Mouse (Mus musculus) embryonic facial prominence, embryonic 11.5 days (tissue): ENCODE results near the gene Parp3. TPM values are rescaled to one million over a fixed set of nuclear protein-coding genes. Genes with fewer than 3 reads are reported as not detected.
A peak's percentile ranks its signal among the peaks of the same experiment; 100 is the strongest.

Source experiments
- ATAC-seq: fragments of 200-750 bp; cut with Nextera tagmentation; replicated peaks from 2 replicates; pipeline ENCODE4 v1.8.0; 2017; ENCODE audit warnings: low read depth; ENCODE audit not compliant: insufficient number of reproducible peaks, low FRiP score, low TSS enrichment
- DNase-seq: peaks from one replicate; pipeline ENCODE4 v3.0.0-alpha.2; 2015; ENCODE audit warnings: low spot score
- H3K27ac ChIP-seq: fragments of 300-500 bp; sonication (generic); replicated peaks from 2 replicates; pipeline ENCODE4 v1.5.1; 2014; ENCODE audit warnings: mild to moderate bottlenecking, low read depth, low read length, control low read depth
- H3K27me3 ChIP-seq: fragments of 300-500 bp; sonication (generic); 2 replicates; pipeline ENCODE4 v1.6.1; 2014; ENCODE audit warnings: mild to moderate bottlenecking, low read length, moderate library complexity, mixed read lengths; ENCODE audit not compliant: control insufficient read depth, insufficient read depth
- H3K36me3 ChIP-seq: fragments of 300-500 bp; sonication (generic); replicated peaks from 2 replicates; pipeline ENCODE4 v1.6.1; 2014; ENCODE audit warnings: low read depth, mild to moderate bottlenecking, low read length, moderate library complexity, mixed read lengths; ENCODE audit not compliant: control insufficient read depth, insufficient read depth
- H3K4me1 ChIP-seq: fragments of 300-500 bp; sonication (generic); 2 replicates; pipeline ENCODE4 v1.6.1; 2014; ENCODE audit warnings: low read length, mixed read lengths; ENCODE audit not compliant: control insufficient read depth, insufficient read depth
- H3K4me2 ChIP-seq: fragments of 300-500 bp; sonication (generic); 2 replicates; pipeline ENCODE4 v1.6.1; 2014; ENCODE audit warnings: low read depth, mild to moderate bottlenecking, control low read depth, low read length, moderate library complexity
- H3K4me3 ChIP-seq: fragments of 300-500 bp; sonication (generic); 2 replicates; pipeline ENCODE4 v1.5.1; 2014; ENCODE audit warnings: low read depth, low read length, control low read depth
- H3K9ac ChIP-seq: fragments of 300-500 bp; sonication (generic); replicated peaks from 2 replicates; pipeline ENCODE4 v1.6.1; 2014; ENCODE audit warnings: mild to moderate bottlenecking, control low read depth, low read length
- H3K9me3 ChIP-seq: fragments of 300-500 bp; sonication (generic); replicated peaks from 2 replicates; pipeline ENCODE4 v1.6.1; 2016; ENCODE audit warnings: mild to moderate bottlenecking, low read length, inconsistent platforms, mixed read lengths; ENCODE audit not compliant: control insufficient read depth
- WGBS: fragments of 180-500 bp; shearing (Covaris S2); extraction: QIAGEN DNeasy Blood & Tissue Kit; methylation state at CpG from one replicate; pipeline ENCODE4 v1.1.7; 2014; 5-methylcytosine and 5-hydroxymethylcytosine counted together
- polyA plus RNA-seq: library from polyadenylated mRNA; unstranded; fragments of >200 nt; fragmentation: Nextera tagmentation; extraction: Ambion mirVana; gene quantifications from 2 replicates; pipeline ENCODE4 v1.2.1, GENCODE M21; 2014

Parp3 gene
- polyA plus RNA-seq, 1 experiment from 2014 or later: 1.9 TPM

GRCm38 (mm10) chr9:106466721-106467120, 10.0 kb downstream of the Parp3 start:
- 95% methylated on average over 6 of the region's 6 CpGs for WGBS
- peaks cover 8% of the 10 kb centered on the region for H3K36me3 ChIP-seq
- peaks cover 7% of the 10 kb centered on the region; the same call in 1 of the 2 replicates for H3K4me1 ChIP-seq

GRCm38 (mm10) chr9:106465571-106466200, 11.1 kb downstream of the Parp3 start, which contains the start of gene Gpr62:
Gene Gpr62, minus strand, starts transcription at chr9:106465938.
- Histone ChIP-seq H3K36me3 (peaks cover 8% of the 10 kb centered on the region), H3K9ac (peak within 1 kb of the TSS; percentile 82), H3K4me3 (peak within 1 kb of the TSS; percentile 49), H3K9me3 (no peaks in the 10 kb centered on the region), H3K27me3 (no peaks in the 10 kb centered on the region), H3K4me2 (peak within 1 kb of the TSS; percentile 85), H3K27ac (peak within 1 kb of the TSS; percentile 2; the same call in 1 of the 2 replicates), H3K4me1 (peaks cover 7% of the 10 kb centered on the region; the same call in 1 of the 2 replicates)
- no peak; the same call in 1 of the 2 replicates for ATAC-seq
- DNase-seq: no peak
- 34% methylated on average over 26 of the region's 26 CpGs for WGBS

More at GRCm38 (mm10) chr9:106466721-106467120, 10.0 kb downstream of the Parp3 start:
- H3K4me3 ChIP-seq: no peak overlapping the region
- ATAC-seq (no peak), DNase-seq (no peak)
- no peaks in the 10 kb centered on the region for H3K9me3 ChIP-seq
- H3K4me2 ChIP-seq: no peak overlapping the region
- H3K9ac ChIP-seq: no peak overlapping the region
- H3K27ac ChIP-seq: no peak overlapping the region
- no peaks in the 10 kb centered on the region for H3K27me3 ChIP-seq

DNA sequence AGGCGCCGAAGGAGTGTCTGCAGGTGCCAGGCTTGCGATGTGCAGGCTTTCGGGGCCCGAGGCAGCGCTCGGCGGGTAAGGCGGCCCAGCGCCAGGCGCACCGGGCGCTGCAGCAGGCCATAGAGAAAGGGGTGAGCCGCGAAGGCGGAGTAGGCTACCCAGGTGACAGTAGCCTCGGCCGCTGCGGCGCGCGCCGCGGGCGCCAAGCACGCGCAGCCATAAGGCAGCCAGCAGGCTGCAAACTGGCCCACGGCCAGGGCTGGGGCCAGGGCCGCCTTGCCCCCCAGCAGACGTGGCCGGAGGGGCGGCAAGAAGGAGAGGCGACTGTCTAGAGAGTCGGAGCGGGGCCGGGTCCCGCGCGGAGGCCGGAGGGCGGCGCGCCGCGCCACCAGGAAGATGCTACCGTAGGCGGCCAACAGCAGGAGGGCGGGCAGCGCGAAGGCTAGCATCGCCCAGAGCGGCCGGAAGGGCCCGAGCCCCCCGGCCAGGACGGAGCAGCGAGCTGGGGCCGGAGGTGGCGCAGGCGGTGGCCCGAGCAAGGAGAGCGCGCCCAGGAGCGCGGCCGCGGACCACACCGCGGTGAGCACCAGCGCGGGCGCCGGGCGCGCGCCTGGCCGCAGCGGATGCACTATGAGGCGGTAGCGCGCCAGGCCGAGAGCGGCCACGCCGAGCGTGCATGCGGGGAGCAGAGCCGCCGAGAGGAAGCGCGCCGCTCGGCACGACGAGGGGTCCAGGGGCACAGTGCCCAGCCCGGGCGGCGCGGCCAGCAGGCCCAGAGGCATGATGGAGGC, 11.8 kb downstream of the Parp3 start:
- Histone ChIP-seq H3K36me3 (peaks cover 11% of the 10 kb centered on the region), H3K4me2 (peak overlapping the region; percentile 85), H3K27me3 (no peaks in the 10 kb centered on the region), H3K4me3 (peak overlapping the region; percentile 49), H3K4me1 (peaks cover 7% of the 10 kb centered on the region), H3K9me3 (no peaks in the 10 kb centered on the region), H3K27ac (peak overlapping the region; percentile 2; the same call in 1 of the 2 replicates), H3K9ac (peak overlapping the region; percentile 82)
- 2% methylated on average over 98 of the region's 99 CpGs for WGBS
- ATAC-seq: peak; percentile 53
- peak; percentile 79 for DNase-seq

GRCm38 (mm10) chr9:106463122-106464063, 13.4 kb downstream of the Parp3 start:
- no peak overlapping the region for H3K4me2 ChIP-seq
- WGBS: 85% methylated on average over 21 of the region's 21 CpGs
- H3K9ac ChIP-seq: no peak overlapping the region
- H3K27ac ChIP-seq: no peak overlapping the region
- H3K27me3 ChIP-seq: no peaks in the 10 kb centered on the region
- H3K36me3 ChIP-seq: peaks cover 11% of the 10 kb centered on the region
- H3K4me1 ChIP-seq: peaks cover 9% of the 10 kb centered on the region
- no peaks in the 10 kb centered on the region for H3K9me3 ChIP-seq
- ATAC-seq (no peak), DNase-seq (no peak)
- H3K4me3 ChIP-seq: no peak overlapping the region

GRCm38 (mm10) chr9:106462430-106462800, 14.3 kb downstream of the Parp3 start:
- H3K9ac ChIP-seq: no peak overlapping the region
- no peak overlapping the region for H3K4me3 ChIP-seq
- no peaks in the 10 kb centered on the region for H3K27me3 ChIP-seq
- no peak overlapping the region for H3K27ac ChIP-seq
- peaks cover 11% of the 10 kb centered on the region for H3K36me3 ChIP-seq
- no peak overlapping the region for H3K4me2 ChIP-seq
- 90% methylated on average over 12 of the region's 12 CpGs for WGBS
- peaks cover 14% of the 10 kb centered on the region for H3K4me1 ChIP-seq
- no peak for DNase-seq
- H3K9me3 ChIP-seq: no peaks in the 10 kb centered on the region
- no peak for ATAC-seq

DNA sequence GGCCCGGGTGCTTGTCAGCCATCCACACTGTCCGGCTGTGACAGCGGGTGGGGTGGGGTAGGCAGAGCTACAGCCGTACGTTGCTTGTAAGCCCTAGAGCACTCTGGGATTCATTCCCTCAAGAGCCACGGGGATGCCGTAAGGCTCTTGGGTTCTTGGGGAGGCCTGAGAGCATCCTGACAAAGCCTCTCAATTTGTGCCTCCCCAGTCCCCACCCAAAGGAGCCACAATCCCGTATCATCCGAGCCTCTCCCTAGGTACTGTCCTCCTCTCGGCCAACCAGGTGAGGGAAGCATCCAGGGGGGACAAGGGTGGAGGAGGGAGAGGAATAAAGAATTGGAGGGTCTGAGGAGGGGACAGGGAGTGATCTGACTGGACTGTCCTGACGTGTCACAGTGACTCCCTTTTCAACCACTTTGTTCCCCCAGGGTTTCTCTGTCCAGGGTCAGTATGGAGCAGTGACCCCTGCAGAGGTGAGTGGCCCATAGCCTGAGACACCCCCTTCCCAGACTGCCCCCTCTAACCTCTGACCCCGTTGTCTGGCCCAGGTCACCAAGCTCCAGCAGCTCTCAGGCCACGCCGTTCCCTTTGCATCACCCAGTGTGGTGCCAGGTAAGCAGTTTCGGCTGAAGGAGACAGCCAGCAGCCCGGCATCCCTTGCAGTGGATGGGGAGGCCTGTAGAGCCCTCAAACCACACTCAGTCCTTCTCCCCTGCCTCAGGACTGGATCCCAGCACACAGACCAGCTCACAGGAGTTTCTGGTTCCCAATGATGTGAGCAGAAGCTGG, 14.9 kb downstream of the Parp3 start:
- DNase-seq (no peak), ATAC-seq (no peak)
- Histone ChIP-seq H3K4me1 (peaks cover 20% of the 10 kb centered on the region), H3K36me3 (peaks cover 11% of the 10 kb centered on the region), H3K27me3 (no peaks in the 10 kb centered on the region), H3K4me3 (no peak overlapping the region), H3K9ac (no peak overlapping the region), H3K4me2 (no peak overlapping the region), H3K27ac (no peak overlapping the region), H3K9me3 (no peaks in the 10 kb centered on the region)
- WGBS: 74% methylated on average over 16 of the region's 16 CpGs

DNA sequence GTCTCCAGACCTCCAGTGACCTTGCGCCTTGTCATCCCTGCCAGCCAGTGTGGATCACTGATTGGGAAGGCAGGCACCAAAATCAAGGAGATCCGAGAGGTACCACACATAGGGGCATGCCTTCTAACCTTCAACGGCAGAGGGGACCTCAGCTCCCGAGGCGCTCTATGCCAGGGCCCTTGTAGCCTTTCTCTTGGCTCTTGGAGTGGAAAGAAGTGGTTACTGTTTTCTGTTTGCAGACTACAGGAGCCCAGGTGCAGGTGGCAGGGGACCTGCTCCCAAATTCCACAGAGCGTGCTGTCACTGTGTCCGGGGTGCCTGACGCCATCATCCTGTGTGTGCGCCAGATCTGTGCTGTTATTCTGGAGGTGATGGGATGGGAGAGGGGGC, 15.7 kb downstream of the Parp3 start:
- DNase-seq: no peak
- H3K9me3 ChIP-seq: no peaks in the 10 kb centered on the region
- no peak overlapping the region for H3K9ac ChIP-seq
- H3K4me2 ChIP-seq: no peak overlapping the region
- no peaks in the 10 kb centered on the region for H3K27me3 ChIP-seq
- 89% methylated on average over 9 of the region's 9 CpGs for WGBS
- peaks cover 11% of the 10 kb centered on the region for H3K36me3 ChIP-seq
- ATAC-seq: no peak
- H3K4me3 ChIP-seq: no peak overlapping the region
- no peak overlapping the region for H3K27ac ChIP-seq
- H3K4me1 ChIP-seq: peaks cover 27% of the 10 kb centered on the region
